Mouse (Mus musculus) heart, adult 2 months (tissue): ENCODE measurements at regions not wholly inside any gene's neighbourhood (a gene's known extent, or its start where the extent isn't known, plus 50 kb on each side); places are given as distances from the start of the nearest gene placed in this dataset.

Experiments
- CTCF ChIP-seq: fragments of 200-600 bp; IDR thresholded peaks from 2 replicates; pipeline ENCODE4 v1.8.1; 2022; ENCODE audit warnings: antibody characterized with exemption, mild to moderate bottlenecking, moderate library complexity
- POLR2A ChIP-seq: fragments of 200-500 bp; IDR thresholded peaks from 2 replicates; pipeline ENCODE4 v1.6.1; 2011; ENCODE audit warnings: mild to moderate bottlenecking, low read depth, low read length, control low read depth; ENCODE audit not compliant: insufficient read depth

- TF ChIP-seq CTCF, result no peak
- no peak for TF ChIP-seq POLR2A
Observed at GRCm38 (mm10) chr15:67782505-67782904, 1281.8 kb upstream of the Lrrc6 start.
